ENCODE assay signal across 9 mouse cellular contexts in the genomic region with DNA sequence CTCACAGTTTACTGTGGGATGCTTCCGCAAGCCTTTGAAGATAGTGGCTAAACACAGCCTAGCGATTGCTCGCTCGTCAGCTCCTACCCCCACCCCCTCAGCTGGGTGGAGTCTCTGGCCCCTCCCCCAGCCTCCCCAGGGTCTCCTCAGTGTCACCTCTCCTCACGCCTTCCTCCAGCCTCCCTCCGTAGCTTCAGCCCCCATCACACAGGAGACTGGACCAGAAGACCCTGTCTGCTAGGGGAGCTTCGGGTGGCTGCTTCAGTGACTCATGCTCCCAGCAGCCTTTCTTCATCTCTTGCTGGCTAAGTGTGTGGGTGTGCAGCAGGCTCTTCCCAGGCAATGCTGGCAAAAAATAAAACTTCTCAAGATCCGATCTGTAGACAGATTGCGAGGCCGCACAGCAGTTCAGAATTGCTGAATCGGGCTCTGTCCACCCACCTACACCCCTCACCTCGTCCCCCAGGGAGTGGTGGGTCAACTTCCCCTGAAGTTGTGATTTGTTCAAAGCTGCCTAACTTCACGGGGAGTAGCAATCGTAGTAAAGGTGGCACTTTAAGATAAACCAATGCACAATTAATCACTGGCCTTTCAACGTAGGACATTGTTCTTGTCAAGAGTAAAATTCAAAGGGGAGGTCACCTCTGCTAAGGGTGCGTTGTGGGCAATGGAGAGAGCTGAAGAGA.
DNase-seq lines count a peak whose midpoint lies in the region; ATAC-seq and TF ChIP-seq lines count a peak whose summit lies in the region.
"Had no signal": no experiment of that assay in that cellular context is flagged by ENCODE, and none has a peak within 500 bp of the region (broad histone marks: within the 10 kb centered on the region; RNA-seq: fewer than 3 reads in every experiment).

No protein-coding gene starts in this region.

- DNase-seq in ES-E14 (ENCODE audit: low read depth, low spot score), result peak; percentile 68
- peak; percentile 44 for DNase-seq in adrenal gland, postnatal 10 days
- peak; percentile 68 for DNase-seq in intestine, embryonic 14.5 days (ENCODE audit: low spot score)
- DNase-seq in neural tube, embryonic 11.5 days (ENCODE audit: low spot score), result peak; percentile 63
- peak; percentile 22 to 60 for DNase-seq in urinary bladder, postnatal 4 days (ENCODE audit: low spot score in 2 of 2)
- no peak for DNase-seq in cerebellum, postnatal 36 days

- no peak overlapping the region for H3K27ac ChIP-seq in ES-E14 (ENCODE audit: insufficient read depth, low read depth, low read length, poor library complexity, severe bottlenecking)
- H3K27ac ChIP-seq in intestine, embryonic 14.5 days (ENCODE audit: low read depth), result peak overlapping the region; percentile 36; the same call in 1 of the 2 replicates
- H3K27ac ChIP-seq in limb, embryonic 15.5 days, result no peak overlapping the region
- peak overlapping the region; percentile 56; the same call in 1 of the 2 replicates for H3K27ac ChIP-seq in neural tube, embryonic 11.5 days (ENCODE audit: low read depth, low read length)

- peaks cover 7 to 10% of the 10 kb centered on the region in 2 experiments; a peak in 3 of 4 replicates for H3K4me1 ChIP-seq in ES-E14 (ENCODE audit: control insufficient read depth in 2 of 2, insufficient read depth in 2 of 2, low read length in 2 of 2, poor library complexity in 1 of 2)
- peaks cover 17% of the 10 kb centered on the region for H3K4me1 ChIP-seq in intestine, embryonic 14.5 days (replicated peaks; ENCODE audit: control insufficient read depth, insufficient read depth, low read length)
- H3K4me1 ChIP-seq in limb, embryonic 15.5 days, result peaks cover 13% of the 10 kb centered on the region
- H3K4me1 ChIP-seq in neural tube, embryonic 11.5 days (ENCODE audit: control insufficient read depth, insufficient read depth, low read length), result peaks cover 10% of the 10 kb centered on the region

- no peaks in the 10 kb centered on the region for H3K36me3 ChIP-seq in ES-E14 (ENCODE audit: control insufficient read depth, insufficient read depth, low read length, poor library complexity, severe bottlenecking)
- no peaks in the 10 kb centered on the region for H3K36me3 ChIP-seq in intestine, embryonic 14.5 days (ENCODE audit: control insufficient read depth, insufficient read depth, low read length)
- no peaks in the 10 kb centered on the region for H3K36me3 ChIP-seq in limb, embryonic 15.5 days
- no peaks in the 10 kb centered on the region for H3K36me3 ChIP-seq in neural tube, embryonic 11.5 days (ENCODE audit: control insufficient read depth, insufficient read depth, low read length)

- H3K9ac ChIP-seq in ES-E14 (ENCODE audit: insufficient read depth, low read depth, low read length, poor library complexity, severe bottlenecking), result no peak overlapping the region
- H3K9ac ChIP-seq in intestine, embryonic 14.5 days (ENCODE audit: low read length), result no peak overlapping the region; the same call in 1 of the 2 replicates
- 0 out of 2 replicates have a peak overlapping the region, but pooled peaks have one; percentile 14 for H3K9ac ChIP-seq in limb, embryonic 15.5 days
- peak overlapping the region; percentile 53 for H3K9ac ChIP-seq in neural tube, embryonic 11.5 days (ENCODE audit: low read length)

- peak; percentile 95 for ATAC-seq in frontal cortex, adult (ENCODE audit: low TSS enrichment)
- peak; percentile 68; the same call in 1 of the 2 replicates for ATAC-seq in intestine, embryonic 14.5 days (replicated peaks; ENCODE audit: low FRiP score, low TSS enrichment, low read depth)
- no peak for ATAC-seq in limb, embryonic 15.5 days (ENCODE audit: insufficient number of reproducible peaks, low FRiP score, low TSS enrichment, low read depth)
- peak; percentile 50; the same call in 1 of the 2 replicates for ATAC-seq in neural tube, embryonic 11.5 days (ENCODE audit: insufficient read depth, low FRiP score, low TSS enrichment)

- WGBS in intestine, embryonic 14.5 days, result 7% methylated on average over 16 of the region's 16 CpGs
- WGBS in limb, embryonic 15.5 days, result 13% methylated on average over 16 of the region's 16 CpGs
- WGBS in neural tube, embryonic 11.5 days, result 2% methylated on average over 16 of the region's 16 CpGs

- no peaks in the 10 kb centered on the region for H3K9me3 ChIP-seq in ES-E14 (ENCODE audit: control insufficient read depth, insufficient read depth, low read depth, low read length)
- no peaks in the 10 kb centered on the region for H3K9me3 ChIP-seq in intestine, embryonic 14.5 days (ENCODE audit: control insufficient read depth, low read length)
- no peaks in the 10 kb centered on the region for H3K9me3 ChIP-seq in limb, embryonic 15.5 days
- H3K9me3 ChIP-seq in neural tube, embryonic 11.5 days (ENCODE audit: control insufficient read depth, low read length), result no peaks in the 10 kb centered on the region

- peak overlapping the region; percentile 48 for H3K4me2 ChIP-seq in intestine, embryonic 14.5 days (ENCODE audit: low read length)
- H3K4me2 ChIP-seq in limb, embryonic 15.5 days, result peak overlapping the region; percentile 43
- H3K4me2 ChIP-seq in neural tube, embryonic 11.5 days (ENCODE audit: low read depth), result peak overlapping the region; percentile 43

- in situ Hi-C loops in ES-E14 (cut with MboI; ENCODE audit: low sequenced_read_pairs in 2 of 2, unreplicated experiment in 2 of 2), result no loop called here

- no peaks in the 10 kb centered on the region for H3K27me3 ChIP-seq in intestine, embryonic 14.5 days (replicated peaks; ENCODE audit: control insufficient read depth, insufficient read depth, low read length)
- H3K27me3 ChIP-seq in limb, embryonic 15.5 days, result no peaks in the 10 kb centered on the region
- no peaks in the 10 kb centered on the region for H3K27me3 ChIP-seq in neural tube, embryonic 11.5 days (ENCODE audit: control insufficient read depth, insufficient read depth, low read length)

- H3K4me3 ChIP-seq in ES-E14 (ENCODE audit: insufficient read depth in 1 of 2, low read depth in 1 of 2, low read length in 2 of 2, poor library complexity in 1 of 2, severe bottlenecking in 1 of 2), result no peak overlapping the region
- peak overlapping the region; percentile 16; the same call in 1 of the 2 replicates for H3K4me3 ChIP-seq in intestine, embryonic 14.5 days (ENCODE audit: low read depth, low read length)
- H3K4me3 ChIP-seq in limb, embryonic 15.5 days, result peak overlapping the region; percentile 18
- no peak overlapping the region for H3K4me3 ChIP-seq in neural tube, embryonic 11.5 days (ENCODE audit: low read depth, low read length)
- H3K4me3 ChIP-seq: erythroblast, embryonic 14.5 days had no signal

TF ChIP-seq in ES-E14, 5 proteins besides CTCF, POLR2A, EP300 and RAD21:
- TF ChIP-seq ZNF384 (IDR thresholded peaks at IDR 0.05; ENCODE audit: low read depth, low read length) (no peak), HCFC1 (IDR thresholded peaks at IDR 0.05; ENCODE audit: borderline replicate concordance, insufficient read depth, low read length) (no peak), MAFK (IDR thresholded peaks at IDR 0.05; ENCODE audit: insufficient read depth, low read depth, low read length) (no peak), ZC3H11A (IDR thresholded peaks at IDR 0.05; ENCODE audit: borderline replicate concordance, low read depth, low read length) (no peak), CHD2 (IDR thresholded peaks at IDR 0.05; ENCODE audit: low read depth, low read length) (no peak)

Comparison
In these comparisons a context has a peak if more than half of its experiments do, and no peak if none do; other contexts are left out.
1. DNase-seq: peak in ES-E14 (single experiment), adrenal gland, postnatal 10 days (single experiment), intestine, embryonic 14.5 days (single experiment), neural tube, embryonic 11.5 days (single experiment) and urinary bladder, postnatal 4 days (2 of 2); none in cerebellum, postnatal 36 days (0 of 2).
2. H3K27ac ChIP-seq: peak in intestine, embryonic 14.5 days (single experiment) and neural tube, embryonic 11.5 days (single experiment); none in ES-E14 (single experiment) and limb, embryonic 15.5 days (single experiment).
3. H3K4me3 ChIP-seq: peak in intestine, embryonic 14.5 days (single experiment) and limb, embryonic 15.5 days (single experiment); none in ES-E14 (0 of 2) and neural tube, embryonic 11.5 days (single experiment).
4. H3K9ac ChIP-seq: peak in limb, embryonic 15.5 days (single experiment) and neural tube, embryonic 11.5 days (single experiment); none in ES-E14 (single experiment) and intestine, embryonic 14.5 days (single experiment).
5. Peak in every context shown above with its lines, with median percentiles within 50 percentile points of each other: H3K4me2 ChIP-seq.